Mouse (Mus musculus): ENCODE data around the gene Tagln2.

GRCm38 (mm10) chr1:172515396-172515795 is 15.5 kb downstream of the Tagln2 start:
- no peak for TF ChIP-seq CTCF (IDR thresholded peaks at IDR 0.05; ENCODE audit: low read depth, low read length)
- TF ChIP-seq POLR2A (IDR thresholded peaks at IDR 0.05; ENCODE audit: extremely low read depth, insufficient read depth, low read length): no peak
